ENCODE assay signal across 7 mouse cellular contexts in genomic region chr10:37140166-37140735, GRCm38 (mm10). TPM values are rescaled to one million over a fixed set of nuclear protein-coding genes. Genes with fewer than 3 reads are reported as not detected.
A peak's percentile ranks its signal among the peaks of the same experiment; 100 is the strongest.
DNase-seq lines count a peak whose midpoint lies in the region; ATAC-seq and TF ChIP-seq lines count a peak whose summit lies in the region.

No protein-coding gene starts in this region.

- no peak for TF ChIP-seq CTCF in lung, adult 2 months (IDR thresholded peaks at IDR 0.05; ENCODE audit: insufficient read depth, low read length)

- no peaks in the 10 kb centered on the region for H3K36me3 ChIP-seq in forebrain, embryonic 15.5 days
- peaks cover 13% of the 10 kb centered on the region for H3K36me3 ChIP-seq in midbrain, embryonic 13.5 days

- H3K4me2 ChIP-seq in forebrain, embryonic 15.5 days (replicated peaks), result peak overlapping the region; percentile 66
- peak overlapping the region; percentile 64 for H3K4me2 ChIP-seq in midbrain, embryonic 13.5 days (replicated peaks)

- H3K9ac ChIP-seq in forebrain, embryonic 15.5 days (replicated peaks), result peak overlapping the region; percentile 100
- peak overlapping the region; percentile 98 for H3K9ac ChIP-seq in midbrain, embryonic 13.5 days (replicated peaks)

- H3K4me1 ChIP-seq in lung, adult 2 months (ENCODE audit: control insufficient read depth, insufficient read depth, low read length), result no peaks in the 10 kb centered on the region
- H3K4me1 ChIP-seq in forebrain, embryonic 15.5 days, result peaks cover 6% of the 10 kb centered on the region; the same call in 1 of the 2 replicates
- H3K4me1 ChIP-seq in midbrain, embryonic 13.5 days (replicated peaks), result peaks cover 8% of the 10 kb centered on the region

- no peaks in the 10 kb centered on the region for H3K9me3 ChIP-seq in forebrain, embryonic 15.5 days
- no peaks in the 10 kb centered on the region for H3K9me3 ChIP-seq in midbrain, embryonic 13.5 days

- TF ChIP-seq POLR2A in lung, adult 2 months (IDR thresholded peaks at IDR 0.05; ENCODE audit: borderline replicate concordance, extremely low read depth, low read depth, low read length), result no peak

- no peak for ATAC-seq in forebrain, embryonic 15.5 days (replicated peaks)
- peak; percentile 12 for ATAC-seq in midbrain, embryonic 13.5 days

- H3K27ac ChIP-seq in forebrain, embryonic 15.5 days (replicated peaks), result peak overlapping the region; percentile 100
- peak overlapping the region; percentile 98 for H3K27ac ChIP-seq in midbrain, embryonic 13.5 days

- peak overlapping the region; percentile 83 for H3K4me3 ChIP-seq in lung, adult 2 months (replicated peaks; ENCODE audit: extremely low read depth, low read depth, low read length)
- H3K4me3 ChIP-seq in forebrain, embryonic 15.5 days, result peak overlapping the region; percentile 95
- H3K4me3 ChIP-seq in midbrain, embryonic 13.5 days (replicated peaks), result peak overlapping the region; percentile 99

- no peak for DNase-seq in lung, adult 2 months
- DNase-seq in lung, adult 18-20 months, result no peak
- DNase-seq in brain, embryonic 18.5 days (ENCODE audit: low read depth, low spot score), result peak; percentile 26
- DNase-seq in kidney, postnatal 10 days, result peak; percentile 69
- no peak for DNase-seq in yolk sac, embryonic 10.5 days (ENCODE audit: low spot score)

- no peaks in the 10 kb centered on the region for H3K27me3 ChIP-seq in forebrain, embryonic 15.5 days
- H3K27me3 ChIP-seq in midbrain, embryonic 13.5 days, result no peaks in the 10 kb centered on the region

- under 1% methylated on average over 24 of the region's 24 CpGs for WGBS in lung, adult 2 months
- under 1% methylated on average over 24 of the region's 24 CpGs for WGBS in forebrain, embryonic 15.5 days
- under 1% methylated on average over 24 of the region's 24 CpGs for WGBS in midbrain, embryonic 13.5 days

RNA-seq across cellular contexts. Expression of gene Marcks, which starts 1.5 kb away (rescaled TPM):
- 35.6 and 39.0 TPM in 2 replicates for polyA plus RNA-seq in lung, adult 2 months (2012; rRNA removed)
- 214 and 227 TPM in 2 replicates for polyA plus RNA-seq in forebrain, embryonic 15.5 days (2015; fragmentation: Nextera tagmentation; extraction: Ambion mirVana)
- polyA plus RNA-seq in midbrain, embryonic 13.5 days (2015; fragmentation: Nextera tagmentation; extraction: Ambion mirVana), result 277 and 290 TPM in 2 replicates

Comparison
In these comparisons a context has a peak if more than half of its experiments do, and no peak if none do; other contexts are left out.
1. DNase-seq: peak in brain, embryonic 18.5 days (single experiment) and kidney, postnatal 10 days (single experiment); none in lung, adult 2 months (single experiment), lung, adult 18-20 months (0 of 2) and yolk sac, embryonic 10.5 days (single experiment).
2. Peak in every context shown above with its lines, with median percentiles within 50 percentile points of each other: H3K4me3 ChIP-seq.